Mouse (Mus musculus): Measurements from ENCODE around the gene Eef2. TPM values are rescaled to one million over a fixed set of nuclear protein-coding genes. Genes with fewer than 3 reads are reported as not detected.

Eef2 gene
- total RNA-seq (2017) = 1,126 and 1,171 TPM in 2 replicates

DNA sequence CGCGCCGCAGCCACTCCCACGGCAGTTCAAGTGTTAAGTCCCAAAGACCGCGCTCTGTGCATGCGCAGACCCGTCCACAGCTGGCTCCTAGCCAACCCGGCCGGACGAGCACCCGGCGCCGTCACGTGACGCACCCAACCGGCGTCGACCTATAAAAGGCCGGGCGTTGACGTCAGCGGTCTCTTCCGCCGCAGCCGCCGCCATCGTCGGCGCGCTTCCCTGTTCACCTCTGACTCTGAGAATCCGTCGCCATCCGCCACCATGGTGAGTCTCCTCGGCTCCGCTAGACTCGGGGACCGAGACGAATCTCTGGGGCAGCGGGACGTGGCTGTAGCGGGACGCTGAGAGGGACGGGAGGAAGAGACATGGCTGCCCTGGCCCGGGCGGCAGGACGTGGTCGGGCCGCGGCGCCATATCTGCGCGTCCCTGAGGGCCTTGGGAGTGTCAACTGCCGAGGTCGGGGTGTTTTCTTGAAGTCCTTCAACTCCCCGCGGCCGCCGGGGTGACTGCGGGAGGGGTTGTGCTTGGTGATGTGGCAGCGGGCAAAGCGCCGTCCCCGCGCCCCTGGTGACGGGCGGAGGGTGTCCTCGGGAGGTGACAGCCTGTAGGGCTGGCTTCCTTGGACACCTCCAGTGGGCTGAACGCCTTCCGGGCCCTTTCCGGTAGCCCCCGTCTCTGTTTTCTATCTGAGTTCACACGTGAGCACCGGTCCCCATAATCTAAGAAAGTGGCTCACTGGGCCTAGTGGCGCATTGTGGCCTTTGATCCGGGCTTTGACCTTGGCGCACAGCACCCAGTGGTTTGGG, at the start of gene Eef2:
Gene Eef2 (plus strand): TSS at position 166 of the 806 bp plus-strand sequence.
- peak; percentile 43 for ATAC-seq (ENCODE audit: extremely low read depth, insufficient number of reproducible peaks, low FRiP score, poor library complexity, severe bottlenecking)

DNA sequence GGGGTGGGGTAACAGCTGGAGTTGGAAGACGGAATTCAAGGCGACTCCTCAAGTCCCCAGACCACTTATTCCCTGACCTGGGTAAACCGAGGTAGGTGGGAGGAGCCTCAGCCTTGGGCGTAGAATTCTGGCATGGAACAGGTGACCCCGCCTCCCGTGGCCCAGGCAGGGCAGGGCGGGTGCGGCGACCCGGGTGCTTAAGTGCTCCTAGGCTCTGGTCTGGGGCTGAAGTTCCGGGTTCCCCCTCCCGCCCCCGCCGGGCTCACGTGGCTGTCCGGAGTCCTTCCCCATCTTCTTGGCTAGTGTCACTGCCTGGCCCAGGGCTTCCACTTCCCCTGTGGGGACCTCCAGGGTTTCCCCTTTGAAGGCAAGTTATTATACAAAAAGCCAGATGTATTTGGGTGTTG, 42.2 kb upstream of the Eef2 start:
- ATAC-seq (ENCODE audit: extremely low read depth, insufficient number of reproducible peaks, low FRiP score, poor library complexity, severe bottlenecking) = peak; percentile 47

DNA sequence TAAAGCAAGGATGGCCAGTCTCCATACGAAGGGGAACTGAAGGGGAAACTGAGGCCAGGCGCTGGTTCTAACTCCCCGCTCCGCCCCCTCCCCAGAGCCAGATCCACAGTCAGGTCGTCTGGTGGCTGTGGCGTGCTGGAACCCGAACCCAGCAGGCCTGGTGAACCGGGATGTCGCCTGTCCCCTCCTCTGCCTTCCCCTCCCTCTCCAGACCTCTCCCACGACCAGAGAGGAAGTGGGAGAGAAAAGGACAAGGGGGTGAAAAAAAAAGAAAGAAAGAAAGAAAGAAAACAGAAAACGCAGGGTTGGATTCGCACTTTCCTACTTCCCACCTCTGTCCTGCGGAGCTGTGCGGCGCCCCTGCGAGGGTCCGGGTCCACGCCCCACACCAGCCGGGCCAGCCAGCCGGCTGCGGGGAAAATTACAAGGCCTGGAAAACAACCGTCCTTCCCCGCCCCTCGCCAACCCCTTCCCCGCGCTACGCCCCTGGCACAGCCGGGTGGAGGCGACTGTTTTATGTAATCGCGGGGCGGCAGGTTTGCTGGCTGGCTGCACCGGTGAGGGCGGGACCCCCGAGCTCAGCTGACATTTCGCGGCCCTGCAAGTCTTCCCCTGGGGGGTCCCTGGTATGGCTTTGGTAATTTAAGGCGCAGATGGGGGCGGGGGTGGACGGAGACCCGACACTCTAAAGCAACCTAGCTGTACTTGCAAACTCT, 41.3 kb upstream of the Eef2 start, which contains the start of gene Zbtb7a:
Gene Zbtb7a (plus strand): TSS at position 255 of the 716 bp plus-strand sequence.
- no peak for ATAC-seq (ENCODE audit: extremely low read depth, insufficient number of reproducible peaks, low FRiP score, poor library complexity, severe bottlenecking)

DNA sequence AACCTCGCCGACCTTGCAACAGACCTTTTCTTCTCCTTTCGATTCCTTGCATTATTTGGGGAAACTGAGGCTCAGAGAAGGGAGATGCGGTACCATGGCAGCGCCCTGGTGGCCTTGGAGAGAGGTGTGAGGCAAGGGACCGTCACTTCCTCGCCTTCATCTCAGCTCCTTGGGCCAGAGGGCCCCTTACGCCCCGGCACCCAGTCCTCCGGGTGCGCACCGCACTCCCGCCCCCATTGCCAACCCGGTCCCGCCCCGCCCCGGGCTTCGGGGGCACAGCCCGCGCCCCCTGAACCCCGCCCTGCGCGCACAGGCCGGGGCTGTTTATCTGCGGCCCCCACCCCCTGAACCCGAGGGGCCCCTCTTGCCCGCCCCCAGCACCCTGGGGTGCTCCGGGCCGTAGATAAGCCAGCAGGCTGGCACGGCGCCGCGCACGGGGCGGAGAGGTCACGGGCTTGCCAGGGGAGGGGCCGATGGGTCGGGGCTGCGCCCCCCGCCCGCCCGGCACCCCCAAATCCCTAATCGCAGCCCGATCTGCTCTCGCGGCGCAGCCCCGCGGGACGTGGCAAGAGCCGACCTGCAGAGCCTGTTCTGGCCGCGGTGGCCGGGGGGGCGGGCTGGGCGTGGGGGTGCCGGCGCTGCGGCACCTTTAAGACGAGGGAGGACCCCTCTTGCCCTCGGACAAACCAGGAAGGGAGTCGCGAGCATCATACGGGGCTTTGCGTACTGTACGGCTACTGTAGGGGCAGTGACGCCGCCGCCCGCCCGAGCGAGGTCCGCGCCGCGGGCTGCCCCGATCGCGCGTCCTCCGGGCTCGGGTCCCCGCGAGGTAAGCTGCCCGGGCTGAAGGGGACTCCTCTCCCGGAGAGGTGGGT, 40.4 kb upstream of the Eef2 start:
- peak; percentile 4; the same call in 1 of the 2 replicates for ATAC-seq (ENCODE audit: extremely low read depth, insufficient number of reproducible peaks, low FRiP score, poor library complexity, severe bottlenecking)

DNA sequence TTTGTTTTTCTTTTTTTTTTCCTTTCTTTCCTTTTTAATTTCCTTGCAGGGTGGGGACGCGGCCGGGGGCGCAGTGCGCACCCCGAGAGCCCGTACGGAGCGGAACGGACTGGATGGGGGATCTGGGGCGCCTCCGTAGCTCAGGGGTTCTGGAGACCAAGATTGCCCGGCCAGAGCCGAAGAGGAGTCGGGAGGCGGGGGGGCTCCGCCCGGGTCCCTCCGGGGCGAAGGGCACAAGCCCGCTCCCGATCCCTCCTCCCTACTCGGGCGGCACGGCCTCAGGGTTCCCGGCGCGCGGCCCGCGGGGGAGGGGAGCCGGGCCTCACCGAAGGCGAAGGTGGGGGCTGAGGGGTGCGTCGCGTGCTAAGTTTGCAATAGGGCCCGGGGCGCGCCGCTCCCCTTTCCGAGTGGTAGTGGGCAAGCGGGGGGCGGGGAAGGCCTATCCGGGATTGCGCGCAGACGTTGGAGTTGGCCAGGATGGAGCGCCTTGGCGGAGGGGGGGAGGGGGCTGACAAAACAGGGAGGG, 39.7 kb upstream of the Eef2 start:
- no peak for ATAC-seq (ENCODE audit: extremely low read depth, insufficient number of reproducible peaks, low FRiP score, poor library complexity, severe bottlenecking)

DNA sequence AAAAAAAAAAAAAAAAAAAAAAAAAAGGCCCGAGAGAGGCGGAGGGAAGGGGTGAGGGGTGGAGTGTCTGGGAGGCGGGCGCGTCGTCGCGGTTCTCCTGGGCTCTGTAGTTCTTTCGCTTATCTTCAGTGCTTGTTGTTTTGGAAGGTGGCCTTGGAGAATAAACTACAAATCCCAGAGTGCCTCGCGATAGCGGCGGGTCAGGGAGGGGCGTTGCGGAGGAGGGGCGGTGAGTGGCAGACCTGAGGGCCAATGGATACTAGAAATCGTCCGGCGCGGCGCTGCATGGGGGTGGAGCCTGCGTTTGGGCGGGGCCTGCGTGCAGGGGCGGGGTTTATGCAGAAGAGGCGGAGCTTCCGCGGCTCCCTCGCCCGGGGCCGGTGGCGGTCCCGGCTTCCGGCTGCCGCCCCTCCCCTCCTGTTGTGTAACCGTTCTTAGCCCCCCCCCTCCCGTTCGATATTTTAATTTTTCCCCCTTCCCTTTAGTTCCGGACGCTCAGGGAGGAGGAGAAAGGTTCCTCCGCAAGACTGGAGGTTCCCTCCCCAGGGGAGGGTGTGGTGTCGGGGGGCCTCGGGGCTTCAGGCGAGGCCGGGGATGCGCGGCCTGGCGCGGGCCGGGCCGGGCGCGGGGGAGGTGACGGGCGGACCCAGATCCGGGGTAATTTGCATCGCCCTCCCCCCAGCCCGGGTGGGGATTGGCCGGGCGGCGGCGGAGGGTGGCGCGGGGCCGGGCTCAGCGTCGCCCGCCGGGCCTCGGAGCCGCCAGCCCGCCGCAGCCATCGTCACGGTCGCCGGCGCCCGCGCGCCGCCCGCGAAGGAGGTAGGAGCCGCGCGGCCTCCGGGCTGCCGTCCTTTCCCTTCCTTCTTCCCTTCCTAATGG, 38.9 kb upstream of the Eef2 start:
- ATAC-seq (ENCODE audit: extremely low read depth, insufficient number of reproducible peaks, low FRiP score, poor library complexity, severe bottlenecking) = peak; percentile 82

DNA sequence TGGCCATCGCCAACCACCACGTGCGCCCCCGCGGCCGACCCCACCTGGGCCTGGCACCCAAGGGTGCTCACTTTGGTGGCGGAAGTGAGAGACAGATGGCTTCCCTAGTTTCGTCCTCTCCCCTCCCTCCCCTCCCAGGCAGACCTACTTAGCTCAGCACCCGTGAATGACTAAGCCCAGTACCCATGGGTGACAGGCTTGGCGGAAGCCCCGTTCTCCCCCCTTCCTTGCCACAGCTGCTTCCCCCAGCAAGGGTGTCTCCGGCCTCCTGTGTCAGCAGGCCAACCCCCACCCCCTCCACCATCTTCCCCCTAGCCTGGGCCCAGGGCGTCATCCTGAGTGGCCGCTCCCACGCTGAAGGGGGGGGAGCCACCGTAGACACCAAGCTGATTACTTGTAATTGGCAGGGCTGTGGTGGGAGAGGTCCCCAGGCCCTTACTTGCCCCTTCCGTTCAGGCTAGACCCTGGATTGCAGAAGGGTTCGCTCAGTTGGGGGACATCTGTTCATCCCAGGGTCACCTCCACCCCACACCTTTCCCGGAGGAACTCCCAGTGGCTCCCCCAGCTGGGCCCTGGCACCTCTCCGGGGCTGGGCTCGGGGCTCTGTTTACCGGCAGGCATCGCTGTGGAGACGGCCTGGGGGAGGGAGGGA, 38.2 kb upstream of the Eef2 start:
- peak; percentile 25 for ATAC-seq (ENCODE audit: extremely low read depth, insufficient number of reproducible peaks, low FRiP score, poor library complexity, severe bottlenecking)

DNA sequence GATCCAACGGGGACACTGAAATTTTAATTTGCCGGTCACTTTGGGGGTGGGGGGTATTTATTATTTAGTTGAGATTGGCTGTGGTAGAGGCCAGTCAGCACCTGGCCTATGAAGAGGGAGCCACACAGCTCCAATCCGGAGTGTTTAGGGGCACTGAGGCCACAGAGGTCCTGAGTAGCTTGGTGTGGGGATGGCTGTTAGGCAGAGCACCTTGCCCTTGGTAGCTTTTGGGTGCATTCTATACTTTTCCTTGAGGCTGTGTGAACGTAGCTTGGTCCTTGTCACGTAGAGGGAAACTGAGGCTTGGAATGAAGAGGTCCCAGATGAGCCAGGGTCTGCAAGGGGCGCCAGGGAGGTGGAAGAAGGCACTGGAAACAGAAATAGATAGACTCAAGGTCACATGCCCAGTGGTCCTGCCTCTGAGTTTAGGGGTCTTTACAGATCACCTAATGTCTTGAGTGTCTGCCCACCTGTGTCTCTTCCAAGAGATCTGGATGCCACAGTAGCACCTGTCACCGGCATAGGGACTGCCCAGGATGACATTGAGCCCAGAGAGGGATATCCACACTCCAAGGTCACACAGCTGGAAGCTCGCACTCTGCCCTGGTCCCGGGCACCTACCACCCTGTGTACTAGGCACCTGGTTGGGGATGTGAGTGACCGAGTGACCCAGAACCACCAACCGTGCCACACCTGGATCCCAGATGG, 37.5 kb upstream of the Eef2 start:
- no peak for ATAC-seq (ENCODE audit: extremely low read depth, insufficient number of reproducible peaks, low FRiP score, poor library complexity, severe bottlenecking)

DNA sequence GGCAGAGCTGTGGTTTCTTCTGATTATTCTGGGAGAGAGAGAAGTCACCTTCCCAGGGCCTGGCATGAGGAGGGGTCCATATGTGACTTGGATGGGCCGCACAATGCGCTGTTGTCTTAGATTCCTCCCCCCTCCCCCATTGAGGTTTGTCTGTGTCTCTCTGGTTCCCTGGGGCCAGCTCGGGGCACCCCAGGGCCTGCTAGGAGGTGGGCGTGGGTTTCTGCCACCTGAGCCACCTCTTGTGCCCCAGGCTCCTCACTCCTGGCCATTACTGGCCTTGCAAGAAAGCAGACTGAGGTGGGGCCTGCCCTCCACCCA, 36.9 kb upstream of the Eef2 start:
- ATAC-seq (ENCODE audit: extremely low read depth, insufficient number of reproducible peaks, low FRiP score, poor library complexity, severe bottlenecking) = no peak

DNA sequence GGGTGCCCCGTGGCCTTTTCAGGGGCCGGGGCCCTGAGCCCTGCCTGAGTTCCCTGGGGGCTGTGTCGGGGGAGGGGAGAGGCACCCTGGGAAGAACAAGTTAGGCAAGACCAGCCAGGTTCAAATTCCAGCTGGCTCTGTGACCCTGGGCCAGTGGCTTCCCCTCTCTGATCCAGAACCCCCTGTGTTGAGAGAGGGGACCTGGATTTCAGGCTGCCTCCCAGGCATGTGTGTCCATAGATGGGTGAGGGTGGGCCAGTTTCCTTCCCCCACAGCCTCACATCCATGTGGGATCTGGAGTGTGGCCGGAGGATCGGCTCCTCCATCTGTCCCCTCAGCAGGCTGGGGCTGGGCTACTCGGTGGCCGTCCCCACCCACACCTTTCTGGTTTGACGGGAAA, 36.4 kb upstream of the Eef2 start:
- no peak for ATAC-seq (ENCODE audit: extremely low read depth, insufficient number of reproducible peaks, low FRiP score, poor library complexity, severe bottlenecking)

DNA sequence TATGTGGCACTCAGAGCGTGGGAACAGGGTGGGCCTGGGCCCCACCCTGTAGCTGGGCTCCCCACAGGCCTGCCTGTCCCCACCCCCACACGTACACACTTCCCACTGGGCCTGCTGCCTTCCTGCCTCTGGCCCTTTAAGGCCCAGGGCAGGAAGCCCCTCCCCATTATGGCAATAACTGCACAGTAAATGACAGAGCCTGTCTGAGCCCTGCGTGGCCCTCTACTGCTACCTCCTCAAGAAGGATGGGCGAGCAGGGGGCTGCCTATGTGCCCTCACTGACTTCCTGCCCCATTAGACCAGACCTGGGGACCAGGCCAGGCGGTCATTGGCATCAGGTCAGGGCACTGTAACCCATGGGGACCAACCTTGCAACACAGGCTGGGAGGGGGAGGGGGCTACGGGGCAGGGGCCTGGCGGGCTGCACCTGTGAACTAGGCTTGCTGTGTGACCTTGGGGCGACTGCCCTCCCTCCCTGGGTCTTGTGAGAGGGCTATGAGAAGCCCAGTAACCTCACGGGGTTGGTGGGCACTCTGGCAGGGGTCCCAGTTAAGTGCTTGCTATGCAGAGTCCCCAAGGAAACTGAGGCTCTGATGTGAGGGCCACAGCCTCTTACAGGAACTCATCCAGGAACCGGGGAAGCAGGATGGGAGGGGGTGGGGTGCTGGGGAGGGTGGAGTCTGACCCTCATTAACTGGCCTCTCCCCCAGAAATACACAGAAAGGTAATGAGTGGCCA, 35.5 kb upstream of the Eef2 start:
- ATAC-seq (ENCODE audit: extremely low read depth, insufficient number of reproducible peaks, low FRiP score, poor library complexity, severe bottlenecking) = no peak

DNA sequence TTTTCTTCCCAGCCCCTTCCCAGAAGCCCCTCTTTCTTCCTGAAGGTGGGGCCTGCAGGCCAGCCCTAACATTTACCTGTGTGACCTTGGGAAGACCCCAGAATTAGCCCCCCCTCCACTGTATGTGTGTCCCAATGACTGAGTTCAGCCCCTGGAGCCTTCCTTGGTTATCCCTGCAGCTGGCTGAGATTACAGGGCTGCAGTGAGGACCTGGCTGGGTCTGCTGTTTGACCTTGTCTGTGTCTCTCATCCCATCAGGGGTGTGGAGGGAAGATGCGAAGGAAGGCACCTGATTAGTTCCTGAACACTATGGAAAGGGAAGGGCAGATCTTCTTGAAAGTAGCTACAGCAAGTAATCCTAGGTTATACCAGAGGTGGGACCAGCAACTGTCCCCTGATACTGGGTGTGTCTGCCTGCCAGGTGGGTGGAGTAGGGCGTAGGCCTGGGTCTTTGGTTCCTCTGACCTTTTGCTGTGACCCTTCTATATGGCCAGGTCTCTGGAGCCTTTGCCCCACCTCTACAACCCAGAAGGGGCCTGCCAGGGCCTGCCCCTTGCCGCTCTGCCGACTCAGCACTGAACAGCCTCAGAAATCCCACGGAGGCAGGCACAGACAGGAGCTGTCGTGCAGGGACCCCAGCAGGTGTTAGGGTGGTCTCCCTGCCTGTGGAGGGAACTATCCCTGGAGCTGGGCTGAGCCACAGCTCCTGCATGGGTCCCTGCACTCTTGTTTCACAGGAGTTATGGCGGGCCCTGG, 34.8 kb upstream of the Eef2 start:
- ATAC-seq (ENCODE audit: extremely low read depth, insufficient number of reproducible peaks, low FRiP score, poor library complexity, severe bottlenecking) = no peak

DNA sequence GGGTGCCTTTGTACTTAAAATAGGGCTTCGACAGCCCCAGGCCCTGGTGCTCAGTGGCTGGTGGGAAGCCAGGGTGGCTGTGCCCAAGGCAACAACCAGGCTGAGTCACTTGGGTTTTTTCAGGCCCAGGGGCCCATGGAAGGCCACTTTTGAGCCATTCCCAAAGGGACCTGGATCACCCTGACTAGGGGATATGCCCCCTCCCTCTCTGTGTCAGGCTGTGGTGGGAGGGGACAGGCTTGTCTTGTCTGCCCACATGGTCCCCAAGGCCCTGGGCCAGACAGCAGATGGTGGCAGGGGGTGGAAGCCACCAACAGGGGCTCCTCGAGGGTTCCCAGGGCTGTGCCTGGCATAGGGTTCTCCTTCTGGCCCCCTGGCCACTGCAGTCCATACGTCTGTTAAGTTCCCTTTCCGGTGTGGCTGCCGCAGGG, 33.9 kb upstream of the Eef2 start:
- no peak for ATAC-seq (ENCODE audit: extremely low read depth, insufficient number of reproducible peaks, low FRiP score, poor library complexity, severe bottlenecking)

DNA sequence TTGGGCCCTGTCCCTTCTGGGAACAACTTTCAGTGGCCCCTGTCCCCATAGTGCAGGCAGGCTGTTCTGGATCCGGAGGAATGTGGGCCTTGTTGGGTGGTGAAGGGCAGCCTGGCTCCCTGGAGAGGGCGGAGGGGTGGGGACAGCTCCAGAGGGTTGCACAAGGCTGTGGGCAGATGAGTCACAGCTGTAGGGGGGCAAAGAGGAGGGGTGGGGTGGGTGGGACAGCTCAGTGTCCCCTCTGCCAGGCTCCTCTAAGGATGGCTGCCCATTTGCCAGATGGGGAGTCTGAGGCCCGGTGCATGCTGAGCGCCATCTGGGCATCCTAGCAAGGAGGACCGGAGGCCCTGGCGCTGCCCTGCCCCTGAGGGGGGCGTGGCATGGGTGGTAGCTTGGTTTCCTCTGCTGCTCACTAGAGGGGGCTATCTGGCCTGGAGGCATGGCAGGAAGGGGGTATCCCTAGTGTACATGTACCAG, 33.2 kb upstream of the Eef2 start:
- no peak for ATAC-seq (ENCODE audit: extremely low read depth, insufficient number of reproducible peaks, low FRiP score, poor library complexity, severe bottlenecking)

DNA sequence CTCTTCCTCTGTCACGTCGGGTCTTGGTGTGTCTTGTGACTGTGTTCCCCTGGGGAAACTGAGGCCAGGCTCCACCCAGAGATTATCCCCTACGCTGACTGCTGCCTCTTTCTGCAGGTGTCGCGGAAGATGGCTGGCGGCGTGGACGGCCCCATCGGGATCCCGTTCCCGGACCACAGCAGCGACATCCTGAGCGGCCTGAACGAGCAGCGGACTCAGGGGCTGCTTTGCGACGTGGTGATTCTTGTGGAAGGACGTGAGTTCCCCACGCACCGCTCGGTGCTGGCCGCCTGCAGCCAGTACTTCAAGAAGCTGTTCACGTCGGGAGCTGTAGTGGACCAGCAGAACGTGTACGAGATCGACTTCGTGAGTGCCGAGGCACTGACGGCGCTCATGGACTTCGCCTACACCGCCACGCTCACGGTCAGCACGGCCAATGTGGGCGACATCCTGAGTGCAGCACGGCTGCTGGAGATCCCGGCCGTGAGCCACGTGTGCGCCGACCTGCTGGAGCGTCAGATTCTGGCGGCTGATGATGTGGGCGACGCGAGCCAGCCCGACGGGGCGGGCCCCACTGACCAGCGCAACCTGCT, 32.5 kb upstream of the Eef2 start:
- ATAC-seq (ENCODE audit: extremely low read depth, insufficient number of reproducible peaks, low FRiP score, poor library complexity, severe bottlenecking) = no peak

DNA sequence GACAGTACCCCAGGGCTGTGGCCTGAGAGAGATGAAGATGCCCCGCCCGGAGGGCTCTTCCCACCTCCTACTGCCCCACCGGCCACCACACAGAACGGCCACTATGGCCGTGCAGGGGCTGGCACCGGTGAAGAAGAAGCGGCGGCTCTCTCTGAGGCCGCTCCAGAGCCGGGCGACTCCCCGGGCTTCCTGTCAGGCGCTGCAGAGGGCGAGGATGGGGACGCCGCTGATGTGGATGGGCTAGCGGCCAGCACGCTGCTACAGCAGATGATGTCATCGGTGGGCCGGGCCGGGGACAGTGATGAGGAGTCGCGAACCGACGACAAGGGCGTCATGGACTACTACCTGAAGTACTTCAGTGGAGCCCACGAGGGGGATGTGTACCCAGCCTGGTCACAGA, 31.8 kb upstream of the Eef2 start:
- ATAC-seq (ENCODE audit: extremely low read depth, insufficient number of reproducible peaks, low FRiP score, poor library complexity, severe bottlenecking) = no peak

Measured in neutrophil, adult 5-6 weeks (primary cell).